Mouse (Mus musculus) forebrain, embryonic 15.5 days (tissue): ENCODE measurements around the gene Nup160. TPM values are rescaled to one million over a fixed set of nuclear protein-coding genes. Genes with fewer than 3 reads are reported as not detected.
A peak's percentile ranks its signal among the peaks of the same experiment; 100 is the strongest.

Experiments
- ATAC-seq: fragments of 200-750 bp; cut with Nextera tagmentation; replicated peaks from 2 replicates; pipeline ENCODE4 v1.8.0; 2017; ENCODE audit warnings: mild to moderate bottlenecking, moderate TSS enrichment, moderate library complexity
- H3K27ac ChIP-seq: fragments of 300-500 bp; sonication (generic); replicated peaks from 2 replicates; pipeline ENCODE4 v1.5.1; 2015; ENCODE audit warnings: mild to moderate bottlenecking, inconsistent platforms
- H3K27me3 ChIP-seq: fragments of 300-500 bp; sonication (generic); 2 replicates; pipeline ENCODE4 v1.6.1; 2015; ENCODE audit warnings: inconsistent platforms
- H3K36me3 ChIP-seq: fragments of 300-500 bp; sonication (generic); 2 replicates; pipeline ENCODE4 v1.6.1; 2015; ENCODE audit warnings: mild to moderate bottlenecking, inconsistent platforms
- H3K4me1 ChIP-seq: fragments of 300-500 bp; sonication (generic); 2 replicates; pipeline ENCODE4 v1.6.1; 2015; ENCODE audit warnings: inconsistent platforms
- H3K4me2 ChIP-seq: fragments of 300-500 bp; sonication (generic); replicated peaks from 2 replicates; pipeline ENCODE4 v1.6.1; 2015; ENCODE audit warnings: mild to moderate bottlenecking, inconsistent platforms
- H3K4me3 ChIP-seq: fragments of 300-500 bp; sonication (generic); 2 replicates; pipeline ENCODE4 v1.5.1; 2015; ENCODE audit warnings: mild to moderate bottlenecking, inconsistent platforms
- H3K9ac ChIP-seq: fragments of 300-500 bp; sonication (generic); replicated peaks from 2 replicates; pipeline ENCODE4 v1.6.1; 2015; ENCODE audit warnings: mild to moderate bottlenecking, inconsistent platforms
- H3K9me3 ChIP-seq: fragments of 300-500 bp; sonication (generic); 2 replicates; pipeline ENCODE4 v1.6.1; 2016; ENCODE audit warnings: inconsistent platforms
- WGBS: fragments of 180-500 bp; shearing (Covaris S2); methylation state at CpG from one replicate; pipeline ENCODE4 v1.1.7; 2015; ENCODE audit warnings: mixed read lengths; 5-methylcytosine and 5-hydroxymethylcytosine counted together
- polyA plus RNA-seq: library from polyadenylated mRNA; unstranded; fragments of >200 nt; fragmentation: Nextera tagmentation; extraction: Ambion mirVana; gene quantifications from 2 replicates; pipeline ENCODE4 v1.2.1, GENCODE M21; 2015

Gene Nup160
- polyA plus RNA-seq, 1 experiment from 2014 or later, result 27.8 TPM

- H3K9me3 ChIP-seq, result no peaks in the 10 kb centered on the region
- H3K4me3 ChIP-seq, result no peak overlapping the region
- H3K4me1 ChIP-seq, result no peaks in the 10 kb centered on the region
- peaks cover 75% of the 10 kb centered on the region for H3K36me3 ChIP-seq
- H3K27me3 ChIP-seq, result no peaks in the 10 kb centered on the region
- 31% methylated on average over 5 of the region's 5 CpGs for WGBS
- H3K4me2 ChIP-seq, result no peak overlapping the region
- no peak overlapping the region for H3K27ac ChIP-seq
- ATAC-seq, result no peak
- H3K9ac ChIP-seq, result no peak overlapping the region
Observed at GRCm38 (mm10) chr2:90717948-90718347, 40.9 kb downstream of the Nup160 start.

GRCm38 (mm10) chr2:90726818-90727217 is 49.8 kb downstream of the Nup160 start:
- H3K36me3 ChIP-seq, result peaks cover 81% of the 10 kb centered on the region
- WGBS, result 97% methylated on average over 3 of the region's 3 CpGs
- H3K27ac ChIP-seq, result no peak overlapping the region
- H3K9ac ChIP-seq, result no peak overlapping the region
- ATAC-seq, result no peak
- H3K9me3 ChIP-seq, result no peaks in the 10 kb centered on the region
- no peaks in the 10 kb centered on the region for H3K27me3 ChIP-seq
- no peaks in the 10 kb centered on the region for H3K4me1 ChIP-seq
- H3K4me2 ChIP-seq, result no peak overlapping the region
- no peak overlapping the region for H3K4me3 ChIP-seq

DNA sequence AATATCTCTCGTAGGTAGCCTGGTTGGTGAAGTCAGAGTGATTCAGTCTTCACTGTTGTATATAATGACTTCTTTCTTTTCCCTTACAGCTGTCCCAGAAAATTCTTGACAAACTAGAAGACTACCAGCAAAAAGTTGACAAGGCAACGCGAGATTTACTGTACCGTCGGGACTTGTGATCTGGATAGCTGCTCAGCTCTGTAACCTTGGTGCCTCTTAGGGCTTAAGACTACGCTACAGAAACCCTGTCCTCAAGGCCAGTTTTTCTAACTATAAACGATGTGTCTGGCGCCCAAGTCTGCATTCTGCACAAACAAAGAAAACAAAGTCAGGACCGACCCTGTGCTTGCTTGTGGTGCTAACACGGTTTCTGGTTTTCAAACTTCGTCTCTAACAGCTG is 58.3 kb downstream of the Nup160 start:
- WGBS, result 90% methylated on average over 11 of the region's 11 CpGs
- Histone ChIP-seq H3K4me2 (no peak overlapping the region), H3K9ac (no peak overlapping the region), H3K27me3 (no peaks in the 10 kb centered on the region), H3K36me3 (peaks cover 67% of the 10 kb centered on the region), H3K4me3 (no peak overlapping the region), H3K27ac (no peak overlapping the region), H3K9me3 (no peaks in the 10 kb centered on the region), H3K4me1 (no peaks in the 10 kb centered on the region)
- no peak for ATAC-seq

- Histone ChIP-seq H3K4me2 (no peak overlapping the region), H3K27ac (no peak overlapping the region), H3K4me1 (no peaks in the 10 kb centered on the region), H3K36me3 (peaks cover 34% of the 10 kb centered on the region), H3K4me3 (no peak overlapping the region), H3K9me3 (no peaks in the 10 kb centered on the region), H3K27me3 (no peaks in the 10 kb centered on the region), H3K9ac (no peak overlapping the region)
- no peak for ATAC-seq
- WGBS, result 92% methylated on average over 3 of the region's 3 CpGs
Observed at GRCm38 (mm10) chr2:90738801-90739200, 61.8 kb downstream of the Nup160 start.

- Histone ChIP-seq H3K4me2 (no peak overlapping the region), H3K4me1 (peaks cover 2% of the 10 kb centered on the region), H3K27ac (no peak overlapping the region), H3K4me3 (no peak overlapping the region), H3K27me3 (no peaks in the 10 kb centered on the region), H3K9ac (no peak overlapping the region), H3K36me3 (peaks cover 29% of the 10 kb centered on the region), H3K9me3 (no peaks in the 10 kb centered on the region)
- 89% methylated on average over 3 of the region's 3 CpGs for WGBS
- ATAC-seq, result no peak
Observed at GRCm38 (mm10) chr2:90739327-90739726, 62.3 kb downstream of the Nup160 start.

DNA sequence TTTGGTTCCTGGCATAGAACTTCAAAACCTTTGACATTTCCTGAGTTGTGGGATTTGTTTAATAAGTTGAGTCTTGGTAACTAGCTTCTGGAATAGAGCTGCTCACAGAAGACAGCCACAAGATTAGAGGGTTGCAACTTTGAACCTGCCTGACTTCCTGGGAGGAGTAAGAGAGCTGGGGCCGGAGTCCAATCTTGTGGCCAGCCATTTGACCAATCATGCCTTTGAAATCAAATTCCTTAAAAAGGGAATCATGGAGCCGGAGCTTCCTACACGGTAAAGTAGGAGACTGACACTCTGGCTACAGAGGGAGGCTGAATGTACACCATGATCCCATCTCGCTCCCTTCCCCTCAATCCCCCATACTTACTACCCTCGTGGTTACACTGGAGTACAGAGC is 62.9 kb downstream of the Nup160 start:
- no peaks in the 10 kb centered on the region for H3K9me3 ChIP-seq
- H3K36me3 ChIP-seq, result peaks cover 23% of the 10 kb centered on the region
- H3K27me3 ChIP-seq, result no peaks in the 10 kb centered on the region
- peaks cover 7% of the 10 kb centered on the region for H3K4me1 ChIP-seq
- no peak for ATAC-seq
- no peak overlapping the region for H3K4me2 ChIP-seq
- H3K27ac ChIP-seq, result no peak overlapping the region
- 92% methylated on average over 5 of the region's 5 CpGs for WGBS
- no peak overlapping the region for H3K9ac ChIP-seq
- no peak overlapping the region for H3K4me3 ChIP-seq

DNA sequence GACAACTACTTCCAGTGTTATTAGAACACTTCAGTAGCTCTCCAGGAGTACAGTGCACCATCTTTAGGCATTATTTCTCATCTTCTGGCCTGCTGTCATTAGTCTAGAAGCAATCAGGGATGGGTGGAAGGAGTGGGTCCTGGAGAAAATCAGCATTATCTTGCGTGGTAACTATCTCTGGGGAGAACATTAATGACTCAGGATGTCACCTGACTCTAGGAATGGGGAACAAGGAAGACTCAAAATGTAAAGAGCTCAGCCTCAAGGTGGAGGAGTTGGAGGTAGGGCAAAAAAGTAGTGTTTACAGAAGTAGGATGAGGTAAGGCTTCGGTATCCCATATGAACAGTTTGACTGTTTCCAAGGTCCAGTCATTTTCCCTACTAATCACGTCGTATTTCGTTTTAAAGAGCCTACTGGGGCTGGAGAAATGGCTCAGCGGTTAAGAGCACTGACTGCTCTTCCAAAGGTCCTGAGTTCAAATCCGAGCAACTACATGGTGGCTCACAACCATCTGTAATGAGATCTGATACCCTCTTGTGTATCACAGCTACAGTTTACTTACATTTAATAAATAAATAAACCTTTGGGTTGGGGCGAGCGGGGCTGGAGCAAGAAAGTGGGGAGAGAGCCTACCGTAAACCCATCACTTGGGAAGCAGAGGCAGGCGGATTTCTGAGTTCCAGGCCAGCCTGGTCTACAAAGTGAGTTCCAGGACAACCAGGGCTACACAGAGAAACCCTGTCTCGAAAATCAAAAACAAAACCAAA is 67.5 kb downstream of the Nup160 start:
- Histone ChIP-seq H3K36me3 (peaks cover 13% of the 10 kb centered on the region), H3K27me3 (no peaks in the 10 kb centered on the region), H3K4me2 (peak overlapping the region; percentile 50), H3K4me1 (peaks cover 34% of the 10 kb centered on the region), H3K9me3 (no peaks in the 10 kb centered on the region), H3K4me3 (peak overlapping the region; percentile 83), H3K9ac (peak overlapping the region; percentile 38), H3K27ac (peak overlapping the region; percentile 98)
- WGBS, result 70% methylated on average over 12 of the region's 12 CpGs
- ATAC-seq, result peak; percentile 5; the same call in 1 of the 2 replicates

GRCm38 (mm10) chr2:90745053-90745678 is 68.2 kb downstream of the Nup160 start, which contains the start of gene Fnbp4:
Fnbp4 (plus strand) TSS chr2:90745370.
- Histone ChIP-seq H3K4me2 (peak within 1 kb of the TSS; percentile 63), H3K4me1 (peaks cover 38% of the 10 kb centered on the region), H3K9ac (peak within 1 kb of the TSS; percentile 98), H3K4me3 (peak within 1 kb of the TSS; percentile 83), H3K9me3 (no peaks in the 10 kb centered on the region), H3K27ac (peak within 1 kb of the TSS; percentile 98), H3K36me3 (peaks cover 13% of the 10 kb centered on the region), H3K27me3 (no peaks in the 10 kb centered on the region)
- WGBS, result under 1% methylated on average over 44 of the region's 44 CpGs
- peak; percentile 99 for ATAC-seq

GRCm38 (mm10) chr2:90745740-90746537 is 68.9 kb downstream of the Nup160 start:
- under 1% methylated on average over 54 of the region's 54 CpGs for WGBS
- Histone ChIP-seq H3K9me3 (no peaks in the 10 kb centered on the region), H3K4me2 (peak overlapping the region; percentile 63), H3K27ac (peak overlapping the region; percentile 98), H3K27me3 (no peaks in the 10 kb centered on the region), H3K4me1 (peaks cover 38% of the 10 kb centered on the region), H3K4me3 (peak overlapping the region; percentile 83), H3K36me3 (peaks cover 18% of the 10 kb centered on the region), H3K9ac (peak overlapping the region; percentile 98)
- peak; percentile 53 for ATAC-seq

DNA sequence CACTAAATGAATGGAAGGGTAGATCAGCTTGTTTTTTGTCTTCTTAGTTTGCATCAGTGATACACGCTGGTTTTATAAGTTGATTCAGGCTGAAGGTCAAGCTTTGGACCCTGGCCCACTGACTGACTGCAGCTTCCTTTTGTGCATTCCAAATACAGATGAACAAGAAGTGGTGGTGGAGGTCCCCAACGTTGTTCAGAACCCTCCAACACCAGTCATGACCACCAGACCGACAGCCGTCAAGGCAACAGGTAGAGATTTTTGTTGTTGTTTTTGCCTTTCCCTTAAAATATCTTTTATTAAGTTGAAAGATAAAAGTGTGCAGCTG is 69.5 kb downstream of the Nup160 start:
- Histone ChIP-seq H3K4me2 (peak overlapping the region; percentile 63), H3K36me3 (peaks cover 24% of the 10 kb centered on the region), H3K27ac (peak overlapping the region; percentile 98), H3K27me3 (no peaks in the 10 kb centered on the region), H3K9me3 (no peaks in the 10 kb centered on the region), H3K4me3 (peak overlapping the region; percentile 83), H3K9ac (peak overlapping the region; percentile 98), H3K4me1 (peaks cover 38% of the 10 kb centered on the region)
- no peak for ATAC-seq
- 10% methylated on average over 4 of the region's 4 CpGs for WGBS

- H3K9ac ChIP-seq, result no peak overlapping the region
- WGBS, result 90% methylated on average over 10 of the region's 10 CpGs
- H3K4me2 ChIP-seq, result peak overlapping the region; percentile 63
Observed at GRCm38 (mm10) chr2:90747131-90747530, 70.1 kb downstream of the Nup160 start.

More at GRCm38 (mm10) chr2:90747131-90747530, 70.1 kb downstream of the Nup160 start:
- no peak overlapping the region for H3K27ac ChIP-seq
- no peaks in the 10 kb centered on the region for H3K9me3 ChIP-seq
- H3K36me3 ChIP-seq, result peaks cover 25% of the 10 kb centered on the region
- H3K27me3 ChIP-seq, result no peaks in the 10 kb centered on the region
- ATAC-seq, result no peak
- peak overlapping the region; percentile 83 for H3K4me3 ChIP-seq
- H3K4me1 ChIP-seq, result peaks cover 38% of the 10 kb centered on the region
